Mouse (Mus musculus): Measurements from ENCODE around the gene Gpc4.

The Gpc4 gene

GRCm38 (mm10) chrX:52164738-52165554 is at the start of gene Gpc4:
Gene Gpc4, minus strand, starts transcription at chrX:52165252.
- DNase-seq (ENCODE audit: low spot score in 2 of 2) = peak; percentile 0 to 3

GRCm38 (mm10) chrX:52212846-52213245 is 47.8 kb upstream of the Gpc4 start:
- DNase-seq (ENCODE audit: low spot score in 2 of 2) = no peak

- DNase-seq (ENCODE audit: low spot score in 2 of 2) = no peak
Measured at GRCm38 (mm10) chrX:52199836-52200235, 34.8 kb upstream of the Gpc4 start.

- DNase-seq (ENCODE audit: low spot score in 2 of 2) = no peak
Measured at GRCm38 (mm10) chrX:52193311-52193968, 28.4 kb upstream of the Gpc4 start.

- no peak for DNase-seq (ENCODE audit: low spot score in 2 of 2)
Measured at GRCm38 (mm10) chrX:52189094-52189493, 24.0 kb upstream of the Gpc4 start.

GRCm38 (mm10) chrX:52183551-52184442 is 18.7 kb upstream of the Gpc4 start:
- DNase-seq (ENCODE audit: low spot score in 2 of 2) = no peak

- no peak for DNase-seq (ENCODE audit: low spot score in 2 of 2)
Measured at GRCm38 (mm10) chrX:52181401-52181800, 16.3 kb upstream of the Gpc4 start.

- no peak for DNase-seq (ENCODE audit: low spot score in 2 of 2)
Measured at GRCm38 (mm10) chrX:52177067-52177466, 12.0 kb upstream of the Gpc4 start.

GRCm38 (mm10) chrX:52167519-52168244 is 2.6 kb upstream of the Gpc4 start:
- no peak for DNase-seq (ENCODE audit: low spot score in 2 of 2)

- no peak for DNase-seq (ENCODE audit: low spot score in 2 of 2)
Measured at GRCm38 (mm10) chrX:52165555-52165938, 495 bp upstream of the Gpc4 start.

GRCm38 (mm10) chrX:52164134-52164737 is 816 bp downstream of the Gpc4 start:
- no peak for DNase-seq (ENCODE audit: low spot score in 2 of 2)

- DNase-seq (ENCODE audit: low spot score in 2 of 2) = no peak
Measured at GRCm38 (mm10) chrX:52163418-52164133, 1.5 kb downstream of the Gpc4 start.

GRCm38 (mm10) chrX:52162756-52163155 is 2.3 kb downstream of the Gpc4 start:
- DNase-seq (ENCODE audit: low spot score in 2 of 2) = no peak

- DNase-seq (ENCODE audit: low spot score in 2 of 2) = no peak
Measured at GRCm38 (mm10) chrX:52162206-52162605, 2.8 kb downstream of the Gpc4 start.

- no peak for DNase-seq (ENCODE audit: low spot score in 2 of 2)
Measured at GRCm38 (mm10) chrX:52159621-52160020, 5.4 kb downstream of the Gpc4 start.

GRCm38 (mm10) chrX:52155408-52155953 is 9.6 kb downstream of the Gpc4 start:
- DNase-seq (ENCODE audit: low spot score in 2 of 2) = no peak

- no peak for DNase-seq (ENCODE audit: low spot score in 2 of 2)
Measured at GRCm38 (mm10) chrX:52154821-52155220, 10.2 kb downstream of the Gpc4 start.

- no peak for DNase-seq (ENCODE audit: low spot score in 2 of 2)
Measured at GRCm38 (mm10) chrX:52153451-52153850, 11.6 kb downstream of the Gpc4 start.

GRCm38 (mm10) chrX:52152961-52153360 is 12.1 kb downstream of the Gpc4 start:
- no peak for DNase-seq (ENCODE audit: low spot score in 2 of 2)

- no peak for DNase-seq (ENCODE audit: low spot score in 2 of 2)
Measured at GRCm38 (mm10) chrX:52151555-52151954, 13.5 kb downstream of the Gpc4 start.
